Mouse (Mus musculus) lung, postnatal 0 days (tissue): ENCODE data around the gene Figla.

Source experiments
- CTCF ChIP-seq: IDR thresholded peaks from 2 replicates; pipeline ENCODE4 v1.5.1; 2016; ENCODE audit warnings: antibody characterized with exemption, mild to moderate bottlenecking
- EP300 ChIP-seq: IDR thresholded peaks from 2 replicates; pipeline ENCODE4 v1.6.1; 2016; ENCODE audit warnings: antibody characterized with exemption, mild to moderate bottlenecking, control low read depth

GRCm38 (mm10) chr6:86064318-86065016 is 48.5 kb downstream of the Figla start:
- TF ChIP-seq EP300 (no peak), CTCF (no peak)
